Mouse (Mus musculus) T-cell, adult 2 months (primary cell): ENCODE data around the gene Pbx3.

ENCODE experiments used
- DNase-seq: peaks from one replicate; pipeline ENCODE4 v3.0.0; 2022; ENCODE audit warnings: low spot score

Gene Pbx3

GRCm38 (mm10) chr2:34146431-34146830, 226.5 kb downstream of the Pbx3 start:
- no peak for DNase-seq

DNA sequence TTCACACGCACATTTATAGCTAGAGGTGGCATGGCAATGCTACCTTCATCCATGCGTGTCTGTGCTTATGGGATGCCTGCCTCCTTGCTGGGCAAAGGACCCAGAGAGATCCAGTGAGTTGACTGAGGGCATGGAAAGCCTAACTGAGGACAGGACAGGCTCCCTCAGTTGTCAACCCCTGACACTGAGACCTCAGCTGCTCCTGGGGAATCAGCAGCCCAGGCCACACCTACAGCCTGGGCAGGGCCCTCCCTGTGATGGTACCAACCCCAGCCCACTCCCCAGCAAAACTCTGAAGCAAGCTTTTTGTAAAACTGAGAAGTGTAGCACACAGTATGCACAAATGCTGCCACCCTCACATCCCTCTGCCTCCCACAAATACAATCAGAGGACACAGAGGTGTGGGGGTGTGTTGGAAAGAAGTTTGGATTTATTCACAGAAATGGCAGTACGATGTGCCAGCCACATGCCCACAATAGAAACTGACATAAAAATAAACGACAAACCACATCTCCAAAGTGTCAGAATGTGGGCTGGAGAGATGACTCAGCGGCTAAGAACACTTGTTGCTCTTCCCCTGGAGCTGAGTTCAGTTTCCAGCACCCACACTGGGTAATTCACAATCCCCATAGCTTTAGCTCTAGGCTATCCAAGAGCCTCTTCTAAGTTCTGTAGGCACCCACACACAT, 233.3 kb downstream of the Pbx3 start:
- DNase-seq, result no peak

GRCm38 (mm10) chr2:34135316-34135715, 237.6 kb downstream of the Pbx3 start:
- no peak for DNase-seq

DNA sequence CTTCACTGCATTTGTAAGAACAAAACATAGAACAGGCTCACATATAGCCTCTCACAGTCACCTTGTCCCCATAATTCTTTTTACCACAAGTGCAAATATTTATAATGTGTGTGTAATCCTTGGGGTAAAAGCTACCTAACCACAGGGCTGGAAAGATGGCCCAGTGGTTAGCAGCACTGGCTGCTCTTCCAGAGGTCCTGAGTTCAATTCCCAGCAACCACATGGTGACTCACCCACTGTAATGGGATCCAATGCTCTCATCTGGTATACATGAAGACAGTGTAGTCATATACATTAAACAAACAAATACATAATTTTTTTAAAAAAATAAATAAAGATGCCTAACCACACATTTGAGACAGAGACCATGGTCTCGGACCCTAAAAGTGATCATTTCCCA, 240.2 kb downstream of the Pbx3 start:
- no peak for DNase-seq

DNA sequence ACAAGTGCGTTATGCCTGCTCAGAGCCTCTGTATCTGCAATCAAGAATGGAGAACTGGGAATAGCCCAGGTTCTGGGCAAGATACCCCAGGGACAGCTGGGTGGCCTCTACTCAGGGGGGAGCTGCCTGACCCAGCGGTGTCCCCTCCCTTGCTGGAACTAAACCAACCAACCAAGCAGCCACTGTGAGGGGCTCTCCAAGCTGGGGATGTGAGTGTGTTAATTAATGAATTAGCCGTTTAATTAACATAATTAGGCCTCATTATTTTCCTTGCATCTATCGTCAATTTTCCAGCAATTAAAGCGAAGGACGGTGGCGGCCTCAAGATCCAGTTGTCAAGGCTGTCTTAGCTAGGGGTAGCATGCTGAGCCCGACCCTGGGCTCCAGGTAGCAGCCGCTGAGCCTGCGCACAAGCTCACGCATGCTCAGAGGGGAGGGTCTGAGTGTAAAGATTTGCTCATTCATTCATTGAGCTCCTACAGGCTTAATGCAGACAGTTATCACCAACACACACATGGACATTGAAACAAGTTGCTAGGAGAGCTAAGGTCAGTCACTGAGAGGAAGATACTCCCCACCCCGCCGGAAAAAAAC, 243.2 kb downstream of the Pbx3 start:
- no peak for DNase-seq

GRCm38 (mm10) chr2:34127871-34128270, 245.1 kb downstream of the Pbx3 start:
- no peak for DNase-seq

GRCm38 (mm10) chr2:34123896-34124295, 249.0 kb downstream of the Pbx3 start:
- DNase-seq, result no peak
